ENCODE assay signal across 8 mouse cellular contexts in the genomic region with DNA sequence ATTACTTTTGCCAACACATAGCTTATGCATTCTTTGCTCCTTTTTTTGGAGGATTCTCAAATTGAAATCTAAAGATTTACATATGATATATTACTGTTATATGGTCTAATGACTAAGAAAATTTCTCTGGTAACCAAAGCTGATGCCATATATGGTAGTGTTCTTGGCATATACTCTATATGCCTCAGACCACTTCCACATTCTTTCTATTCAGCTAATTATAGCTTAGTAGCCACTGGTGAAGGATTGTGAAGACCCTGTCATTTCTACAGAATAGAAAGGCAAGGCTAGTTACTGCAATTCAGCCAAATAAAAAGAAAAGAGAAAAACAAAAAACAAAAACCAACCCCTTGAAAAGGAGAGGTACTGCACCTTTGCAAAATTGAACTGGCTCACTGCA. TPM values are rescaled to one million over a fixed set of nuclear protein-coding genes. Genes with fewer than 3 reads are reported as not detected.
DNase-seq lines count a peak whose midpoint lies in the region; ATAC-seq lines count a peak whose summit lies in the region.

No protein-coding gene starts in this region.

- H3K27me3 ChIP-seq in heart, embryonic 16.5 days (ENCODE audit: control insufficient read depth, insufficient read depth, low read length) = no peaks in the 10 kb centered on the region
- H3K27me3 ChIP-seq in hindbrain, embryonic 13.5 days = no peaks in the 10 kb centered on the region
- no peaks in the 10 kb centered on the region for H3K27me3 ChIP-seq in midbrain, embryonic 14.5 days (ENCODE audit: control insufficient read depth, insufficient read depth, low read length)

- peak overlapping the region; percentile 63 for H3K4me3 ChIP-seq in heart, embryonic 16.5 days (ENCODE audit: low read length)
- H3K4me3 ChIP-seq in hindbrain, embryonic 13.5 days = peak overlapping the region; percentile 47
- H3K4me3 ChIP-seq in midbrain, embryonic 14.5 days (replicated peaks; ENCODE audit: low read depth, low read length) = peak overlapping the region; percentile 98

- DNase-seq in heart, adult 11 months = no peak
- peak; percentile 36 for DNase-seq in Muller cell, postnatal 12 days (ENCODE audit: inconsistent ontology term)
- no peak for DNase-seq in midbrain, embryonic 14.5 days
- DNase-seq in right cerebral cortex, adult 18-20 months = no peak
- no peak for DNase-seq in kidney, postnatal 25 days
- no peak for DNase-seq in adrenal gland, postnatal 36 days

- no peak for ATAC-seq in heart, embryonic 16.5 days (replicated peaks; ENCODE audit: extremely low read depth, insufficient read depth, low FRiP score)
- no peak for ATAC-seq in hindbrain, embryonic 13.5 days (ENCODE audit: low FRiP score)
- ATAC-seq in midbrain, embryonic 14.5 days (ENCODE audit: low FRiP score, low TSS enrichment) = no peak

- H3K4me2 ChIP-seq in heart, embryonic 16.5 days (ENCODE audit: low read depth, low read length) = peak overlapping the region; percentile 83
- peak overlapping the region; percentile 88 for H3K4me2 ChIP-seq in hindbrain, embryonic 13.5 days
- H3K4me2 ChIP-seq in midbrain, embryonic 14.5 days (ENCODE audit: low read length) = peak overlapping the region; percentile 99

- H3K9me3 ChIP-seq in heart, embryonic 16.5 days (replicated peaks; ENCODE audit: control insufficient read depth, low read length) = no peaks in the 10 kb centered on the region
- no peaks in the 10 kb centered on the region for H3K9me3 ChIP-seq in hindbrain, embryonic 13.5 days
- no peaks in the 10 kb centered on the region for H3K9me3 ChIP-seq in midbrain, embryonic 14.5 days (ENCODE audit: control insufficient read depth, low read length)

- H3K27ac ChIP-seq in heart, embryonic 16.5 days (ENCODE audit: low read length) = peak overlapping the region; percentile 90
- peak overlapping the region; percentile 60; the same call in 1 of the 2 replicates for H3K27ac ChIP-seq in hindbrain, embryonic 13.5 days
- H3K27ac ChIP-seq in midbrain, embryonic 14.5 days (replicated peaks; ENCODE audit: low read depth, low read length) = no peak overlapping the region

- peaks cover 31% of the 10 kb centered on the region for H3K4me1 ChIP-seq in heart, embryonic 16.5 days (ENCODE audit: control insufficient read depth, insufficient read depth, low read length)
- peaks cover 61% of the 10 kb centered on the region for H3K4me1 ChIP-seq in hindbrain, embryonic 13.5 days (replicated peaks)
- H3K4me1 ChIP-seq in midbrain, embryonic 14.5 days (ENCODE audit: control insufficient read depth, insufficient read depth, low read length) = peaks cover 46% of the 10 kb centered on the region

- H3K9ac ChIP-seq in heart, embryonic 16.5 days (ENCODE audit: low read length) = peak overlapping the region; percentile 80
- H3K9ac ChIP-seq in hindbrain, embryonic 13.5 days = peak overlapping the region; percentile 72
- peak overlapping the region; percentile 43 for H3K9ac ChIP-seq in midbrain, embryonic 14.5 days (replicated peaks; ENCODE audit: low read length)

- 0 out of 2 replicates have a peak, but pooled peaks cover 2% of the 10 kb centered on the region for H3K36me3 ChIP-seq in heart, embryonic 16.5 days (ENCODE audit: control insufficient read depth, insufficient read depth)
- H3K36me3 ChIP-seq in hindbrain, embryonic 13.5 days = peaks cover 8% of the 10 kb centered on the region; the same call in 1 of the 2 replicates
- peaks cover 10% of the 10 kb centered on the region for H3K36me3 ChIP-seq in midbrain, embryonic 14.5 days (ENCODE audit: control insufficient read depth, insufficient read depth, low read length)

RNA-seq across cellular contexts. Expression of a gene that starts 3.6 kb away (rescaled TPM):
- 22.1 and 24.2 TPM in 2 replicates for polyA plus RNA-seq in heart, embryonic 16.5 days (2015; fragmentation: Nextera tagmentation; extraction: Ambion mirVana)
- 12.6 and 13.0 TPM in 2 replicates for polyA plus RNA-seq in hindbrain, embryonic 13.5 days (2015; fragmentation: Nextera tagmentation; extraction: Ambion mirVana)
- 12.5 and 12.7 TPM in 2 replicates for polyA plus RNA-seq in midbrain, embryonic 14.5 days (2014; fragmentation: Nextera tagmentation; extraction: Ambion mirVana)
- total RNA-seq in adrenal gland, postnatal 36 days (2021) = 10 to 100 TPM; 72.5 to 82.2 TPM

RNA-seq across cellular contexts. Expression of a gene that starts 27.8 kb away (rescaled TPM):
- 327 and 358 TPM in 2 replicates for polyA plus RNA-seq in heart, embryonic 16.5 days (2015; fragmentation: Nextera tagmentation; extraction: Ambion mirVana)
- polyA plus RNA-seq in hindbrain, embryonic 13.5 days (2015; fragmentation: Nextera tagmentation; extraction: Ambion mirVana) = 381 and 387 TPM in 2 replicates
- polyA plus RNA-seq in midbrain, embryonic 14.5 days (2014; fragmentation: Nextera tagmentation; extraction: Ambion mirVana) = 341 and 379 TPM in 2 replicates
- total RNA-seq in adrenal gland, postnatal 36 days (2021) = 10 to 100 TPM; 64.9 to 68.8 TPM

RNA-seq across cellular contexts. Expression of a gene that starts 48.7 kb away (rescaled TPM):
- polyA plus RNA-seq in heart, embryonic 16.5 days (2015; fragmentation: Nextera tagmentation; extraction: Ambion mirVana) = 3.4 and 6.8 TPM in 2 replicates
- polyA plus RNA-seq in hindbrain, embryonic 13.5 days (2015; fragmentation: Nextera tagmentation; extraction: Ambion mirVana) = 0.42 and 0.48 TPM in 2 replicates
- 0.15 and 0.37 TPM in 2 replicates for polyA plus RNA-seq in midbrain, embryonic 14.5 days (2014; fragmentation: Nextera tagmentation; extraction: Ambion mirVana)
- 1 to 10 TPM; 2.0 to 2.3 TPM for total RNA-seq in adrenal gland, postnatal 36 days (2021)

RNA-seq across cellular contexts. Expression of a gene that starts 56.8 kb away (rescaled TPM):
- 3,856 and 4,038 TPM in 2 replicates for polyA plus RNA-seq in heart, embryonic 16.5 days (2015; fragmentation: Nextera tagmentation; extraction: Ambion mirVana)
- 3,979 and 4,017 TPM in 2 replicates for polyA plus RNA-seq in hindbrain, embryonic 13.5 days (2015; fragmentation: Nextera tagmentation; extraction: Ambion mirVana)
- polyA plus RNA-seq in midbrain, embryonic 14.5 days (2014; fragmentation: Nextera tagmentation; extraction: Ambion mirVana) = 3,781 and 4,177 TPM in 2 replicates
- 1,000 to 10,000 TPM; 1,935 TPM for total RNA-seq in adrenal gland, postnatal 36 days (2021)

Comparison
In these comparisons a context has a peak if more than half of its experiments do, and no peak if none do; other contexts are left out.
1. H3K4me3 ChIP-seq: peak in every context shown above with its lines; median percentile 98 in midbrain, embryonic 14.5 days; 63 in heart, embryonic 16.5 days; 47 in hindbrain, embryonic 13.5 days.